Mouse (Mus musculus) liver, embryonic 12.5 days (tissue): ENCODE data around the gene Rgs17. TPM values are rescaled to one million over a fixed set of nuclear protein-coding genes. Genes with fewer than 3 reads are reported as not detected.
A peak's percentile ranks its signal among the peaks of the same experiment; 100 is the strongest.
"Not testable (repeated sequence)": the region's sequence is repeated elsewhere in the genome, so short reads cannot be mapped to it uniquely, and the experiment has no call there.

Source experiments
- ATAC-seq: fragments of 200-750 bp; cut with Nextera tagmentation; 2 replicates; pipeline ENCODE4 v1.8.0; 2017; ENCODE audit warnings: moderate number of reproducible peaks, mild to moderate bottlenecking, moderate library complexity
- H3K27ac ChIP-seq: fragments of 300-500 bp; sonication (generic); 2 replicates; pipeline ENCODE4 v1.5.1; 2016; ENCODE audit warnings: mild to moderate bottlenecking
- H3K27me3 ChIP-seq: fragments of 300-500 bp; sonication (generic); replicated peaks from 2 replicates; pipeline ENCODE4 v1.6.1; 2016; ENCODE audit warnings: mild to moderate bottlenecking, moderate library complexity
- H3K36me3 ChIP-seq: fragments of 300-500 bp; sonication (generic); 2 replicates; pipeline ENCODE4 v1.6.1; 2016; ENCODE audit warnings: mild to moderate bottlenecking, moderate library complexity
- H3K4me1 ChIP-seq: fragments of 300-500 bp; sonication (generic); 2 replicates; pipeline ENCODE4 v1.6.1; 2016
- H3K4me2 ChIP-seq: fragments of 300-500 bp; sonication (generic); 2 replicates; pipeline ENCODE4 v1.6.1; 2016; ENCODE audit warnings: mild to moderate bottlenecking, moderate library complexity
- H3K4me3 ChIP-seq: fragments of 300-500 bp; sonication (generic); 2 replicates; pipeline ENCODE4 v1.5.1; 2016; ENCODE audit warnings: mild to moderate bottlenecking, moderate library complexity
- H3K9ac ChIP-seq: fragments of 300-500 bp; sonication (generic); 2 replicates; pipeline ENCODE4 v1.6.1; 2016; ENCODE audit warnings: mild to moderate bottlenecking, moderate library complexity
- H3K9me3 ChIP-seq: fragments of 300-500 bp; sonication (generic); replicated peaks from 2 replicates; pipeline ENCODE4 v1.6.1; 2016; ENCODE audit warnings: mild to moderate bottlenecking, moderate library complexity
- whole genome bisulfite sequencing: fragments of 180-500 bp; shearing (Covaris S2); methylation state at CpG from one replicate; pipeline ENCODE4 v1.1.7; 2016; ENCODE audit not compliant: insufficient replicate concordance; 5-methylcytosine and 5-hydroxymethylcytosine counted together
- polyA plus RNA-seq: library from polyadenylated mRNA; unstranded; fragments of >200 nt; fragmentation: Nextera tagmentation; extraction: Ambion mirVana; gene quantifications from 2 replicates; pipeline ENCODE4 v1.2.1, GENCODE M21; 2016

Gene Rgs17
- 0.07 and 0.11 TPM in 2 replicates for polyA plus RNA-seq

DNA sequence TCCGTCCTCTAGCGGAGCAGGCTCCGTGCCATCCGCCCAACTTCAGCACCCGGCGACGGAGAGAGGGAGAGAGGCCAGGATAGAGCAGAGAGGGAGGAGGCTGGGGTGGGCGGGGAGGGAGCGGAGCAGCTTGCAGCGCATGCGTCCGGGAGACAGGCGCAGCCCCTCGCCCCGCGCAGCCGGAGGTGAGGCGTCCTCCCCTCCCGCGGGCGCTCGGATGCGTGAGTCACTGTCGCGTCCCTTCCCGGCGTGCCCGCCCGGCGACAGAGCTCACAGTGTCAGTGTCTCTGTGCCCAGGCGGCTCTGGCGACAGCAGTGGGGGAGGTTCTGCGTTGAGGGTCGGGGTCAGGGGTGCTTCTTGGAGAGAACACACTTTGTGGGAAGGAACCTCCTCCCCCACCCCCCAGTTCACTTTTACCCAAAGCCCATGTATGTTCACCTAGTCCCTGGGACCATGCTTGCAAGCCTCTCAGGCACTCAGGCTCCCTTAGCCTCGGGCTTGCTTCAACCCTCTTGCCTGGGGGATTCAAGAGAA is at the start of gene Rgs17:
Gene Rgs17 (minus strand): TSS at position 107 of the 535 bp plus-strand sequence.
- under 1% methylated on average over 31 of the region's 35 CpGs for WGBS
- H3K9ac ChIP-seq: no peak within 1 kb of the TSS
- peak within 1 kb of the TSS; percentile 68 for H3K4me2 ChIP-seq
- H3K27ac ChIP-seq: no peak within 1 kb of the TSS
- H3K4me1 ChIP-seq: no peaks in the 10 kb centered on the region; the same call in 1 of the 2 replicates
- H3K9me3 ChIP-seq: no peaks in the 10 kb centered on the region
- H3K4me3 ChIP-seq: peak within 1 kb of the TSS; percentile 47
- H3K36me3 ChIP-seq: no peaks in the 10 kb centered on the region
- ATAC-seq: 0 out of 2 replicates have a peak, but pooled peaks have one; percentile 30
- peaks cover 42% of the 10 kb centered on the region for H3K27me3 ChIP-seq

DNA sequence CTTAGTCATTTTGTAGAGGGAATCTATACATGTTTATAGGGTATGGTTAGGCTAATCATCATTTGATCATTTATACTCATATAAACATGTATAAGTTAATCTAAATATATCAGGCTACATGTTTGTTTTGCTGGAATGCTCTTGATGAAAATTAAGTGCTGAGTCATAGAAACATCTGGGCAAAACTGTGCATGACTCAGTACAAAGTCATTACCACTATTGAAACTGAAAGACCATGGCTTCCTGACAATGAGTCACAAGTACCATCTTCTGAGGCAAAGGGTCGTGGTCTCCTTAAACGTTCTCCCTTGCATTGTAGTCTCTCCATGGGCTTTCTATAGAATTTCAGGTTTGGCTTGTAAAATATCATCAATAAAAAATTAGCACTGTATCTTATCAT is 45.5 kb upstream of the Rgs17 start:
- no peaks in the 10 kb centered on the region for H3K36me3 ChIP-seq
- H3K9me3 ChIP-seq: 0 out of 2 replicates have a peak, but pooled peaks cover 4% of the 10 kb centered on the region
- H3K4me3 ChIP-seq: no peak overlapping the region
- H3K4me2 ChIP-seq: no peak overlapping the region
- WGBS: 37% methylated on average over 2 of the region's 2 CpGs
- H3K4me1 ChIP-seq: no peaks in the 10 kb centered on the region
- no peak for ATAC-seq
- H3K27me3 ChIP-seq: no peaks in the 10 kb centered on the region
- no peak overlapping the region for H3K27ac ChIP-seq
- H3K9ac ChIP-seq: no peak overlapping the region

DNA sequence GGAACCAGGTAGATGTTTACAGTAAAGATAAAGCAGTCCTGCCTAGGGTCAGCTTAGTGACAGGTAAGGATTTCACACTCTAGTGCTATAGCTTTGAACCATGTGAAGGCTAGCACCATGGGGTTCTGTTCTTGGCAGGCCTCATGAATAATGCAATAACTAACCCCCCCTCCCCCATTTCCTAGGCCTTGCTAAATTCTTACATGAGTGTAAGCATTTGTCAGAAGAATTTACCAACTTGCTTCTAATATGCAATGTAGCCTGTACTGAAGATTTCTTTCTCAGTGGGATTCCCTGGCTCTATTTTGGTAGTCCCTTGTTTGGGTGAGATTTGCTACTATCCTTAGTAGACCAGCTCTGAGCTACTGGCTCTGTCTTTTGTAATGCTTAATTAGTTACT is 31.6 kb upstream of the Rgs17 start:
- H3K36me3 ChIP-seq, H3K27me3 ChIP-seq, H3K9ac ChIP-seq, H3K4me3 ChIP-seq, H3K9me3 ChIP-seq, H3K27ac ChIP-seq, H3K4me2 ChIP-seq, ATAC-seq, H3K4me1 ChIP-seq: not testable (repeated sequence)

DNA sequence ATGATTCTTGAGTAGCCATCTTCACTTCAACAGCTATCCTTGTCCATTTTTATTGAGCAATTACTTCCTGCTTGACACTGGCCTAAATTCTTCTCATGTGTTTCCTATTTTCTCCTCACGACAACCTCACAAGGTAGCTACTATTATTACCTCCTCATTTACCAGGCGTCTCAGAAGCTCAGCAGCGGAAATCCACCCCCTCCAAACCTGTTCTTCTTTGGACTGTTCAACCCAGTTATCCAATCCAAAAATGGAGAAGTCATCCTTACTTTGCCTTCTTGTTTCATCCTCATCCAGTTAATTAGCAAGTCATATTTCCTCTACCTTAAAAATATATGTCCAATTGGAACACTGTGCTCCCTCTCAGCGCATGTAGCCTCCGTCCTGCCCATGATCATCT is 2.1 kb upstream of the Rgs17 start:
- ATAC-seq: no peak

DNA sequence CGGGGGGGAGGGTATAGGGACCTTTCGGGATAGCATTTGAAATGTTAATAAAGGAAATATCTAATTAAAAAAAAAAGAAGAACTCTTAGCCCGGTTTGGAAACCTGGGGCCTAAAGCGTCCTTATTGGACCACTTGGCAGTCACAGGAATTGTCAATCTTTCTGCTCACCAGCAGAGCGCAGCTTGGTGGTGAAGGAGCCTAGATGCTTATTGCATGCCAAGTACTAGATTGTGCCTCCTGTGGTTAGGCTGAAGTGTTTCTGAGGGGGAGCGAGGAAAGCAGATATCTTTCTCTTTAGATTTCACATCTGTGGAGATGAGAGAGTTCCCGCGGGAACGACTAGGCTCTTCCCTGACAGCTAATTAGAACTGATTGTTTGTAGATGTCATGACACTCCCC is 896 bp upstream of the Rgs17 start:
- WGBS: 16% methylated on average over 9 of the region's 9 CpGs
- H3K4me1 ChIP-seq: no peaks in the 10 kb centered on the region; the same call in 1 of the 2 replicates
- H3K4me3 ChIP-seq: no peak overlapping the region
- no peak overlapping the region for H3K27ac ChIP-seq
- no peak for ATAC-seq
- H3K9me3 ChIP-seq: no peaks in the 10 kb centered on the region
- no peak overlapping the region for H3K9ac ChIP-seq
- no peaks in the 10 kb centered on the region for H3K36me3 ChIP-seq
- H3K27me3 ChIP-seq: peaks cover 42% of the 10 kb centered on the region
- H3K4me2 ChIP-seq: no peak overlapping the region

More for the DNA sequence above, 2.1 kb upstream of the Rgs17 start:
- Histone ChIP-seq H3K9me3 (no peaks in the 10 kb centered on the region), H3K27ac (no peak overlapping the region), H3K4me1 (no peaks in the 10 kb centered on the region; the same call in 1 of the 2 replicates), H3K27me3 (peaks cover 42% of the 10 kb centered on the region), H3K4me3 (no peak overlapping the region), H3K9ac (no peak overlapping the region), H3K36me3 (no peaks in the 10 kb centered on the region), H3K4me2 (no peak overlapping the region)
- WGBS: 74% methylated on average over 5 of the region's 5 CpGs

DNA sequence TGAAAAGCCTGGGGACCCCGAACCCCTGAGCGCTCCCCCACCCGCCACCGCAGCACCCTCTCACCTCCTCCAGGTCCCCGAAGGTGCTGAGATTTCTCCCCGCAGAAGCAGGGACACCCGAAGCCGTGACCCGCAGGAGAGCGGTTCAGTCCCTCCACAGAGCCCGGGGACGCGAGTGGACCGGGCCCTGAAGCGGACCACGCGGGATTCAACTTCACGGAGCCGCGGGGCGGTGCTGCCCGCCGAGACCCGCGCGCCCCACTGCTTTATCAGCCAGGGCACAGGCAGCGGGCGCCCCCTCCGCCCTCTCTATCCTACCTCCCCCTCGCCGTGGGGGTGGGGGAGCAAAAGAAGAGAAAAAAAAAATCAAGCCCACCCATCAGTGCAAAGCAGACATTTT is 429 bp downstream of the Rgs17 start:
- no peaks in the 10 kb centered on the region; the same call in 1 of the 2 replicates for H3K4me1 ChIP-seq
- peak overlapping the region; percentile 47 for H3K4me3 ChIP-seq
- peaks cover 42% of the 10 kb centered on the region for H3K27me3 ChIP-seq
- no peaks in the 10 kb centered on the region for H3K9me3 ChIP-seq
- no peak for ATAC-seq
- H3K36me3 ChIP-seq: no peaks in the 10 kb centered on the region
- no peak overlapping the region for H3K9ac ChIP-seq
- H3K27ac ChIP-seq: no peak overlapping the region
- 1% methylated on average over 31 of the region's 31 CpGs for WGBS
- peak overlapping the region; percentile 68 for H3K4me2 ChIP-seq

DNA sequence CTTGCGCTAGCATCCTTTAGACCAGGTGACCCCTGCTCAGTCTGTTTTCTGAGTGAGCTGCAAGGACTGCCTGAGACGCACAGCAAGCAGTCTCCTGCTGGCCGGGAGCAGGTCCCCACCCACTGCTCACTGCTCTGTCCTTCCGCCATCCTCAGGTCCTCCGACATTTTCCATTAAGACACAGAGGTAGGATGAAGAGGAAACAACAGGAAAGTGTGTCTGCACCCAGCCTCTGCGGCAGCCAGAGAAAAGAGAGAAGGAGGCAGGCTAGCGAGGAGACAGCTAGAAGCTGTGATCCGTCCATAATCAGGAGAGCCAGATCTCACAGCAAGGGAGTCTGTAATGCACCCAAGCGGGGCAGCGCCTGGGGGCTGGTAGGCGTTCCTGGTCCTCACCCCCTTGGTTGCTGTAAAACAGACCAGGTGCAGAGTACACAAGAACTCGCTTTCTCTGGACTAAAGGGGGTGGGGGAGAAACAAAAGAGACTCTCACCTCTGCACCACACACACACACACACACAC is 1.1 kb downstream of the Rgs17 start:
- no peak overlapping the region for H3K9ac ChIP-seq
- no peaks in the 10 kb centered on the region; the same call in 1 of the 2 replicates for H3K4me1 ChIP-seq
- H3K9me3 ChIP-seq: no peaks in the 10 kb centered on the region
- ATAC-seq: no peak
- H3K4me2 ChIP-seq: peak overlapping the region; percentile 68
- no peak overlapping the region for H3K27ac ChIP-seq
- 2% methylated on average over 12 of the region's 12 CpGs for WGBS
- peaks cover 42% of the 10 kb centered on the region for H3K27me3 ChIP-seq
- no peaks in the 10 kb centered on the region for H3K36me3 ChIP-seq
- no peak overlapping the region for H3K4me3 ChIP-seq

DNA sequence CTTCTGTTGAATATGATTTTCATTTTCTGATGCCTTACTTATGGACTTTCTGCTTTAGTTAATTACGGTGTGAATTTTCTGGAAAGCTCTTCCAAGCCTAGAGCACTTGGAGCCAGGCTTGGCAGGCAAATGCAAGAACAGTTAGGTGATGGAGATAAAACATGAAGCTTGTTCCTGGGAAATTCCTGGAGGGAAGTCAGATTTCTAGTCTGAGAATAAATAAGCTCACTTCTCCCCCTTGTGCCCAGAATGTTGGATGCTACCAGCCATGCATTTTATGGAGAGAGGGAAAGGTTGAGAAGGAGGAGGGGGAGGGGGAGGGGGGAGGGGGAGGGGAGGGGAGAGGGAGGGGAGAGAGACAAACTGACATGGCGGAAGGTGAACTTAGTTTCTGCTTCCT is 17.8 kb downstream of the Rgs17 start:
- H3K27ac ChIP-seq: no peak overlapping the region

DNA sequence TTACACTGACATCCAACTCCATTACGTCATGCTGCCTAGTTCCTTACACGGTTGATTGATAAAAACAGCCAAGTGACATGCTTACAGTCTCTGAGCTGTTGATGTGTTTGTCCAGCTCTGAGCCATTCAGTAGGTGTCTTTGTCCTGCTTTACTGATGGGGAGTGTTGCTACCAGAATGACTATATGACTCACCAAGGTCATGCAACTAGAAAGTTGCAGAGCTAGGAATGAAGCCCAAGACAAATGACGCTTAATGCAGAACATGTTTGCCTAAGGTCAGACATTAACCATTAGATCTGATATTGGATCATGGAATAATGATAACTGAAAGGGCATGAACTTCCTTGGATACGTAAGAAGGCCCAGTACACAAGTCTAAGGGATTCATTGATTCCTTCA is 20.4 kb downstream of the Rgs17 start:
- Histone ChIP-seq H3K4me3 (no peak overlapping the region), H3K27me3 (no peaks in the 10 kb centered on the region), H3K9ac (no peak overlapping the region), H3K27ac (no peak overlapping the region), H3K36me3 (no peaks in the 10 kb centered on the region), H3K9me3 (no peaks in the 10 kb centered on the region), H3K4me1 (no peaks in the 10 kb centered on the region), H3K4me2 (no peak overlapping the region)
- 63% methylated on average over 4 of the region's 4 CpGs for WGBS
- ATAC-seq: no peak

More for the DNA sequence above, 17.8 kb downstream of the Rgs17 start:
- Histone ChIP-seq H3K4me2 (no peak overlapping the region), H3K36me3 (no peaks in the 10 kb centered on the region), H3K9ac (no peak overlapping the region), H3K4me3 (no peak overlapping the region), H3K4me1 (no peaks in the 10 kb centered on the region), H3K9me3 (no peaks in the 10 kb centered on the region), H3K27me3 (no peaks in the 10 kb centered on the region)
- 70% methylated on average over 2 of the region's 2 CpGs for WGBS
- no peak for ATAC-seq

DNA sequence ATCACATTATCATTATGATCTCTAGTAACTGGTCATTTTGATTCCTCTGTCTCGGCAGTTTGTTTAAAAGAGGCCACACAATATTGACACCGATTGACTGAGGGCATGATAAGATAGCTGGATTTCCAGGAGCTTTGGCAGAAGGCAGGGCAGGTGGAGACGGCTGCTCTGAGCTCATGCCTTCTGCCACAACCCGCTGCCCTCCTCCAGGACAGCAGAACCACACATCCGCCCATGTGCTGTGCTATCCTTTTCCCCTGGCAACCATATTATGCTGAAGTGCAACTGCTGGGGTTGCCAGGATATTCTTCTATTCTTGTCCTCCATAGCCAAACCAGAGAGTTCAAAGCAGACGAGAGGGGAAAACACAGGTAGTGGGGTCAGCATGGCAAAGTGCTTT is 21.5 kb downstream of the Rgs17 start:
- no peaks in the 10 kb centered on the region for H3K36me3 ChIP-seq
- H3K9ac ChIP-seq: no peak overlapping the region
- H3K27ac ChIP-seq: no peak overlapping the region
- ATAC-seq: no peak
- no peaks in the 10 kb centered on the region for H3K4me1 ChIP-seq
- no peaks in the 10 kb centered on the region for H3K27me3 ChIP-seq
- H3K4me2 ChIP-seq: no peak overlapping the region
- H3K4me3 ChIP-seq: no peak overlapping the region
- 59% methylated on average over 6 of the region's 6 CpGs for WGBS
- H3K9me3 ChIP-seq: no peaks in the 10 kb centered on the region

DNA sequence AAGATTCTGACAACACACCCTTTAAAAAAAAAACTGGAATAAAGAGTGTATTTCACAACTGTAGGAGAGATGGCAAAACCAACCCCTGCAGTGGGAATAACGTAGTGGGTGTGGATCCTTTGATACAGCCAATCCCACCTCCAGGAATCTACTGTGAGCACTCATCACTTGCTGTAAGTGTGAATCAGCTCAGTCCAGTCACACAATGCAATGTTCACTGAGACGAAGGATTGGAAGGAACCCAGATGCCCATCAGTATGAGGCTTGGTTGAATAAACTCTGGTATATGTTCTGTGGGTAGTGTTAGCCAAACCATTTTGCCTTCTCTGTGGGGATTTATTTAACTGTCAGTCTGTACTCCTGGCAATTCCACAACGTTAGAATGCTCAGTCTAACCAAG is 45.1 kb downstream of the Rgs17 start:
- no peaks in the 10 kb centered on the region for H3K4me1 ChIP-seq
- WGBS: 43% methylated on average over 3 of the region's 3 CpGs
- no peaks in the 10 kb centered on the region for H3K27me3 ChIP-seq
- H3K4me2 ChIP-seq: no peak overlapping the region
- no peaks in the 10 kb centered on the region for H3K36me3 ChIP-seq
- H3K9me3 ChIP-seq: no peaks in the 10 kb centered on the region
- no peak overlapping the region for H3K4me3 ChIP-seq
- no peak overlapping the region for H3K27ac ChIP-seq
- H3K9ac ChIP-seq: no peak overlapping the region
- no peak for ATAC-seq

DNA sequence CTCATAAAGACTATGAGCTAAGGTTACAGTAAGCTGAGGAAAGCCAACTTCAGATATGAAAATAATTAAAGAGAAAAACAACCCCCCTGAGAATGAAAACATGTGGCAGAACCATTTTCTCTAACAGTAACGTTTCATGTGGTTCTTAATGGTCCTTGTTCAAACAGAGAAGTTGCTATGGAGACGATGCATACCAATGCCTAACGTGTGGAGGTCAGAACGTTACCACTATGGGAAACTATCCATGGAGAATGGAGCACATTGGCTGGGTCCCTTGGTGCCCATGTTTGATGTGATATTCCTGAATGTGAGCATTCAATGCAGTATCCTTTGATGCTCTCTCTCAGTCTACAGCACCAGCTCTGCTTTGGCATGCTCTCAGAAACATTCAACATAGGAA is 51.1 kb downstream of the Rgs17 start:
- no peak overlapping the region for H3K4me3 ChIP-seq
- no peak overlapping the region for H3K9ac ChIP-seq
- no peaks in the 10 kb centered on the region for H3K27me3 ChIP-seq
- H3K4me1 ChIP-seq: no peaks in the 10 kb centered on the region
- H3K36me3 ChIP-seq: no peaks in the 10 kb centered on the region
- H3K4me2 ChIP-seq: no peak overlapping the region
- WGBS: 49% methylated on average over 4 of the region's 4 CpGs
- ATAC-seq: no peak
- no peaks in the 10 kb centered on the region for H3K9me3 ChIP-seq
- H3K27ac ChIP-seq: no peak overlapping the region
